Mouse (Mus musculus) left cerebral cortex, postnatal 10 days (tissue): ENCODE measurements around the gene Kbtbd12. TPM values are rescaled to one million over a fixed set of nuclear protein-coding genes. Genes with fewer than 3 reads are reported as not detected.

Experiments used
- DNase-seq, 2 experiments: peaks; one replicate each; pipeline ENCODE4 v3.0.0; 2021 to 2022; ENCODE audit warnings: low spot score in 2 of 2, mixed read lengths in 1 of 2; ENCODE audit errors: extremely low spot score in 1 of 2
- intact Hi-C: fragments of 180-260 bp; cut with DNase I; formaldehyde crosslinking; loops from one replicate; pipeline ENCODE4 v1.15.1; 2025
- total RNA-seq, 2 experiments: library from RNA; stranded (reverse); gene quantifications; 2 replicates each; pipeline ENCODE4 v1.2.3; 2021

Kbtbd12 gene
- total RNA-seq, 2 experiments from 2014 or later, result 0.20 to 0.56 TPM

DNA sequence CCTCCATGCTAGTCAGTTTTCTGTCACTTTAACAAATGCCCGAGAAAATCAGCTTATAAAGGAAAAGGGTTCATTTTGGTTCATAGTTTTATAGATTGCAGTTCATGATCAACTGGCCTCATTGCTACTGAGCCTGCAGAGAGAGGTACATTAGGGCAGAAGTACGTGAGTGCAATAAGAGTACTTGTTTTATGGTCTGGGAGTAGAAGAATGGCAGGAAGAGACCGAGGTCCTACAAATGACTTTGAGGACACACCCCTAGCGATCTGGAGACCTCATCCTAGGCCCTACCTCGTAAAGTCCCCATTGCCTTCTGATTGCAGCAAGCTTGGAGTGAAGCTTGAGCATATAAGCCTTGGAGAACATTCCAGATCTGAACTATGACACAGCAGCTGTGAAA is 7.2 kb downstream of the Kbtbd12 start:
- no peak for DNase-seq
- intact Hi-C loops, result no loop called here

DNA sequence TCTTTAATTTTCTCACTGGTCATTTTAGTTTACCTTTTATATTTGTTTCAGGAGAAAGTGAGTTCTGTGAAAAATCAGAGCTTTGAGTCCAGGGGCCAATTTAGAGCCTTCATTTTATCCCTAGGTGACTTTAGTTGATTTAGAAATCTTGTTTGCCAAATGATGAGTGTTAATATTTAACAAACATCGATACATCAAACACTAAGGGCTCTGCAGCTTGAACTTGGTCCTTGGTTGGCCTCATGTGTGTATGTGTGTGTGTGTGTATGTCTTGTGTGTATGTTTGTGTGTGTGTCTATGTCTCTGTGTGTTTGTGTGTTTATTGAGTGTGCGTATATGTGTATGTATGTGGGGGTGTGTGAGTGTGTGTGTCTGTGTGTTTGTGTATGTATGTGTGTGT is 7.9 kb downstream of the Kbtbd12 start:
- no peak for DNase-seq
- intact Hi-C loops, result no loop called here

DNA sequence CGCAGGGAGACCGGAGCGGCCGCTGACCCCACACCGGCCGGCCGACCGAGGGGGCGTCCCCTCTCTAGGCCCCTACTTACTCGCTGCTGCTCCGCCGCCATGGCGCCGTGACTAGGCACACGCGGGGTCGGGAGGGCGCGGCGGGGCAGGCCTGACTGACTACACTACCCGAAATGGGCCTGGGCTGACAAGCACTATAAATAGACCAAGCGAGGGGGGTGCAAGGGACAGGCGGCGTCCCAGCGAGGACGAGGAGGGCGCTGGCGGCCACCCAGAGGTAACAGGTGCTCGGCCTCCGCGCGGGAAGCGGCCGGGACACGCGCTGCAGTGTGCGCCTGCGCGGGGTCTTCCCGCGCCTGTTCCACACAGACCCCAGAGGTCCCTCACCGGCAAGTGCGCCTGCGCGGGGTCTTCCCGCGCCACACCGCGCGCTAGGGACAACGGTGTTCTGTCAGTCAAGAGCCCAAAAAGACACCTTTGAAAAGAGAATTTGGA is 10.4 kb downstream of the Kbtbd12 start:
- intact Hi-C loops, result no loop called here
- DNase-seq, result peak; percentile 60 to 79

DNA sequence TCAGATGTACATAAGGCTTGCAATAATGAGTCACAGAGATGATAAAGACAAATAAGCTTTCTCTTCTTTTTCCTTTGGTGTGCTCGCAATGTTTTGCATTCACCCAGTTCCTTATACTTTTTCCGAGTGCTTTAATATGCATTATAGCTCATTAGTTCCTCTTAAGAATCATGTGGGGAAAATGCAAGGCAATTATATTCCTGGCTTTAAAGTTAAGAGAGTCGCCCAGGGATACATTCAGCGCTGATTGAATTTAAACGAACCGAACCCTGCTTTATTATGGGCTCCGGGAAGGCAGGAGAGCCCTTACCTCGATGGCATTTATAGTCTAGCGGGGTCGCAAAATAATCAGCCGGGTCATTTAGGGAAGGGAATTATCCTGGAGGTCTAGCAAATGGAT is 10.8 kb downstream of the Kbtbd12 start:
- DNase-seq, result no peak
- intact Hi-C loops, result no loop called here

DNA sequence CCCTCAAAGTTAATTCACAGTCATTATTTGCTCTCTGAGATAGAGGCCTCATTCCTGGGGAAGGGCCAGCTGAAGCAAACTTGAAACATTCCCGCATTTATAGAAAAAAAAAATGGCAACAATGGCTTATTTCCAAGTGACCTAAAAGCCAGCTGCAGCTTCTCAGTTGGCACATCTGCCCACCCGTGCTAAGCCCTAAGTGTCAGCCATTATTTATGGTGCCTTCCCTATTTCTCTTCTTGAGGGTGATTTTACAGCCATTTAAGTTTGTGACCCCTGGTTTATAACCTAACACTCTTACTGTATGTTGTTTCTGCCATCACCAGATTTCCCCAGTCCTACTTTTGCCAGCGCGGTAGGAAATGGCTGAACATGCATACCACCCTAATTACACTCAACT is 11.3 kb downstream of the Kbtbd12 start:
- intact Hi-C loops, result no loop called here
- DNase-seq, result no peak

DNA sequence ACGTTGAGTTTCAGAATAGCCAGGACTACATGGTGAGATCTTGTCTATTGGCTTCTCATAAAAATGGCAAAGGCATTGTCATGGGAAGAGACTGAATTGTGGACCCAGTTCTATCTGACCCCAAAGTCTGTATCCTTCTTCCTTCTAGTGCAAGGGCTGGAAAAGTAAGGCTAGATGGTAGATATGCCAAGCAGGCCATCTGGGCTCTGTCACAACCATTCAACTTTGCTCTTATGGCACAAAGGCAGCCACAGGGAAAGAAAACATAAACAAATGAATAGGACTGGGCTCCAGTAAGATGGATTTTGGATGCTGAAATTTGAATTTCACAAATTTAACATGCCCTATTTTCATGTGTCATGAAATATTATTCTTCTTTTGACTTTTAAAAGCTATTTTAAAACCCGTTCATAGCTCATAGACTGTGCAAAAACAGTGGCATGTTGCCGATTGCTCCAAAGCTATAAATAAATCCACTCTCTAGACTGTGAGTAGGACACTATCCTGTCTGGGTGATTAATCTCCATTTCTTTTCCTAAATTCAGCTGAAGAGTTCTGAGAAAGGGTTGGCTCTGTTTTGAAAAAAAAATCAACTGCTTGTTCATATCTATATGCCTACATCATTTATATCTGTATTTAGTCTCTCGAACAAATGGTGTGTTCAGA is 15.8 kb downstream of the Kbtbd12 start:
- intact Hi-C loops, result no loop called here
- DNase-seq, result no peak

DNA sequence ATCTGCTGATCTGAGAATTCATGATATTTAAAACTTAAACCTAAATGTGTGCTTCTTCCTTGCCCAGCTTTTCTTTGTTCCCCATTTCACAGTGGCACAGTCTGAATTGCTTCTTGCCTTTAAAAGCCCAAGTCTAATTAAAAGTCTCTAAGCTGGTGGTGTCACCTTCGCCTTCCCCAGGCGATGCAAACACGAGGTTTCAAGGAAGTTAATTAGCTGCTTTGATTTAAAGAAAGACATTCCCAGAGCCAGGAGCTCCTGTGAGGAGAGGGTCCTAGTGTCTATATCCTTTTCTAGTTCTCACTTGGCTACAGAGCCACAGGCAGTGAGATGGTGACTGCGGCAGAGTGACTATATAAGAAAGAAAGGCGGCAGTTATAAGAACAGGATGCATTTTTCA is 18.2 kb downstream of the Kbtbd12 start:
- intact Hi-C loops, result no loop called here
- no peak for DNase-seq

DNA sequence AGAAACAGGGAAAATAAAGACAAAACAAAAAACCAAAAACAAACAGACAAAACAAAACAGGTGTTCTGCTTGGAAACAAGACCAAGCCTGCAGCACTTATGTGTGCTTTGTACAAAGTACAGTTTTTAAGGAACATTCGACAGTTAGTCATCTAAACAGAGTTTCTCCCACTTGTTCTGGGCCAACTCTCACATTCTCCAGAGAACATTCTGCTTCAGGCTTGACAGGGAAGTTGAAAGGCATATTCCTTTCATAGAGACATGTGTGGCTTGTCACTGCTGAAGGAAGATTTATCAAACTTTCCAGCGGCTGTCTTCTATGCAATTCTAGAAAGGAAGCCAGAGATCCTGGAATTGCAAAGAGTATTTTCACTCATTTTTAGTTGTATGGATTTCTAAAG is 22.4 kb downstream of the Kbtbd12 start:
- no peak for DNase-seq
- intact Hi-C loops, result no loop called here

DNA sequence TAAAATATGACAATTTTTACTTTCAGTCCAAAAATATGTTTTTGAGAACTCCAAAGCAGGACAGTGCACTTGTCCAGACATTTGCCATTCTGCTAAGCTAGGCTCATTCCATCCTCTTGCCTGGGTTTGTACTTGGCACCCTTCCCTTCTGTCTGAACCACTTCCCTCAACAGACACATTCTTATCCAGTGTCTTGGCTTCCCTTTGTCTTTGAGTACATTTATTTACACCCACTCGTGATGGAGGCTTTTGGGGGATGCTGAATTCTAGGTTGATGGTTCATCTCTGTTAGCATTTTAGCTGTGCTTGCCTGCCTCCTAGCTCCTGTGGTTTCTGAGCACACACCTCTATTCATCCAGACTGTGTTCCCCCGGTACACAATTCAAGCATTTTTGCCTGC is 31.3 kb downstream of the Kbtbd12 start:
- intact Hi-C loops, result no loop called here
- no peak for DNase-seq

DNA sequence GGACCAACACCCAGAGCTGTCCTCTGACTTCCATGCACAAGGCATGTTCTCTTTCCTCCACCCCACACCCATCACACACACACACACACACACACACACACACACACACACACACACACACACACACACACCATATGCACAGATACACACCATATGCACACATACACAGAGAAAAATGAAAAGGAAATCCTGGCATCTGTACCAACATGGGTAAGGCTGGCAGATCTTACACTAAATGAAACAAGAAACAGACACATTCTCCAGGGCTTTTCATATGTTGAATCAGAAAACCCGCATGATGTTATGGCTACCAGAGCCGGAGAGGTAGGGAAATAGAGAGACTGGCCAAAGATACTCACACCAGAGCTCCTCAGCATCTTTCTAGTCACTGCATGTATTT is 32.0 kb downstream of the Kbtbd12 start:
- intact Hi-C loops, result no loop called here
- no peak for DNase-seq

DNA sequence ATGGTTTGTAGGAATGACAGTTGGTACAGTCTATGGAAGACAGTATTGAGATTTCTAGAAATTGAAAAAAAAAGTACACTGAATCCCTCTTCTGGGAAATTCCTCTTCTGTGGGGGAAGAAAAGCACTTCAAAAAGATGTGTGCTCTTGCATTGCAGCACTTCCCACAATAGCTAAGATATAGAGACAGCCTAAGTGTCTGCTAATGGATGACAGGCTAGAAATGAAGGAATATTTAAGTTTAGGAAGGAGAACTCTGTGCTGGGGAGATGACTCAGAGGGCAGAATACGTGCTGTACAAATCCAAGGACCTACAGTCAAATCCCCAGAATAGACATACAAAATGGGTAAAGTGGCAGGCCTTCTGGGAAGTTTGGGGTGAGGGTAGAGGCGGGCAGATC is 32.5 kb downstream of the Kbtbd12 start:
- no peak for DNase-seq
- intact Hi-C loops, result no loop called here

DNA sequence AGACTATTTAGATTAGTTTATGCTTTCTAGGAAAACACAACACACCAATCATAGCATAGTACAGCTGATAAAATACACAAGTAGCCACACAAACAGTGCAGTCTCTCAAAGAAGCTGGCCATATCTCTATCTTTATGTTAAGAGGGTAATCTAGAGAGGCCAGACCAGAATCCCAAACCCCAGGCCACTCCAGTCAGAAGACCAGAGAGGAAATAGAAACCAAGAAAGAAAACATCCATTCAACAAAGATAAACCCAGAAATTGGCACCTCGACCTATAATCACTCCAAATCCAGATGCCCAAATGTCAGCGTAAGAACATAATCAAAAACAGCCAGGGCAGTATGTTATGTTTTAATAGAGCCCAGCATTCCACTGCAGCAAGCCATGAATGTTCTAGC is 41.6 kb downstream of the Kbtbd12 start:
- intact Hi-C loops, result no loop called here
- DNase-seq, result no peak

DNA sequence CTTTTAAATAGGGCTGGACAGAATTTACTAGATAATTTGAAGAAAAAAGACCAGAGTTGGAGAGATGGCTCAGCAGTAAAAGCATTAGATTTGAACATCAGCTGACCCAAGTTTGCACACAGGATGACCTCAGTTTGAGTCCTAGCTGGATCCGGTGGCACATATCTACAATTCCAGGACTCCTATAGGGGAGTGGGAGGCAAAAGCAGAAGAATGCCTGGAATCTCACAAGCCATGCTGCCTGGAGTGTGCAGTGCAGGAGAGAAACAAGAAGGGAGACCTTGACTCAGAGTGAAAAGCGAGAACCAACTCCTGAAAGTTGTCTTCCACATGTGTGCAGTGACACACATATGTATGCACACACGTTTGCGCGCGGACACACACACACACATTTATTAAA is 45.4 kb downstream of the Kbtbd12 start:
- intact Hi-C loops, result no loop called here

DNA sequence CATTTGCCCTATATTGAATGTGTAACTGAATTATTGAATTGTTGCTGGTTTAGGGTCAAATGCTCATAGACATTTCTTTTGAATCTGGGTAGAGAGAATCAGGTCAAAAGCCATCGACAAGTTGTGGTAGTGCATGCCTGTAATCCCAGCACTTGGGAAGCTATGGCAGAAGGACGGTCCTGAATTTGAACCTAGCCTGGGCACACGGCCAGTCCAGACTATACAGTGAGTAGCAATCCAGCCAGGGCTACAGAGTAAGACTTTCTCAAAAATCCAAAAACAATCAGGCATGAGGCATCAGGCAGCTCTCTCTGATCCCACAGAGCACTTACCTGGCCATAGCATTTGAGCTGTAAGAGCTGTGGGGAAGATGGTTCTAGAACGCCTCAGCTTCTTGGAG is 47.5 kb downstream of the Kbtbd12 start:
- intact Hi-C loops, result no loop called here
- no peak for DNase-seq

More for the DNA sequence above, 45.4 kb downstream of the Kbtbd12 start:
- no peak for DNase-seq

DNA sequence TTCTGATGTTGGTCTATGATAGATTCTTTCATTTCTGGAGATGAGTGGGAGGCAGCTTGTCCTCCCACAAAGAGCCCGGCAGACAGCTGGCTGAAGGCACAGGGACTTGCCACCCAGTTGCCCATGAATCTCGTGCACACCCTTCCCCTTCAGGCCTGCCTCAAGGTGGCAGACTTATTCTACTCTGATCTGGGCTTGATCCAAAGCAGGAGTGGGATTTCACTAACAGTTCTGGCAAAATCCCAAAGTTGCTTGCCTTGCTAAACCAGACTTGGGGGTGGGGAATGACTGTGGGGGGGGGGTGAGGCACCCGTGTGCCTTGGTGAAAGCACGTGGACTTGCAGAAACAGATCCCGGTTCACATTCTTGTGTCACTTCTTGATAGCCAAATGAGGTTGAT is 48.2 kb downstream of the Kbtbd12 start:
- intact Hi-C loops, result loop anchor here (5.0 kb wide), 1 partner anchor 238 kb away; no protein-coding TSS in a partner anchor
- DNase-seq, result peak; percentile 27 to 54

DNA sequence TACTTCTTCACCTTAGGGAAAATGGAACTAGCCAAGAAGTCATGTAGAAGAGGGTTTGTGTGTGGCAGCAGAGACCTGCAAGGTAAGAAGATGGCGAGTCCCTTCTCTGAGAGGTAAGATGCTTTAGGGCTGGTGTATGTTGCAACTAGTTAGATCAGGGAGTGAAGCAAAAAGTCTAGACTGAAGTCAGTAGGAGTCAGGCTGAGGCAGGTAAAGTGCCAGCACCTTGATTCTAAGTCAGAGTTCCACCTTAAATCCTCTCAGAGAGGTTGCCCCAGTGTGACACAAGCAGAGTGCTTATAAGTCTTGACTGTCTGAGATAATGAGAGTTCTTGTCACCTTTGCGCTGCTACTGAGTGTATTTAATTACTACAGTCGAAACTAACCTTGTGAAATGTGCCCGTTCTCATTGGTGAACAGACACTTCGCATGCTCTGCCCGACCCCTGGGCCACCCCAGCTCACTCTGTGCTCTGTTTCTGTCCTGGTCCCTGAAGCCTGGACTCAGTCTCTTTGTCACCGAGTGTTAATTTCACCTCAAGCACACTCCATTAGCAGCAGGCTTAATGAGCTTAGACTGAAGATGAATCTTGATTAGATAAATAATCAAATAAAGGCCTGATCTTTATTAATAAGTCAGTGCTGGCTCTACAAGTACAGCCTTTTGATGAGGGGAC is 49.0 kb downstream of the Kbtbd12 start:
- DNase-seq, result no peak
- intact Hi-C loops, result loop anchor here (5.0 kb wide), 1 partner anchor 239 kb away; no protein-coding TSS in a partner anchor

DNA sequence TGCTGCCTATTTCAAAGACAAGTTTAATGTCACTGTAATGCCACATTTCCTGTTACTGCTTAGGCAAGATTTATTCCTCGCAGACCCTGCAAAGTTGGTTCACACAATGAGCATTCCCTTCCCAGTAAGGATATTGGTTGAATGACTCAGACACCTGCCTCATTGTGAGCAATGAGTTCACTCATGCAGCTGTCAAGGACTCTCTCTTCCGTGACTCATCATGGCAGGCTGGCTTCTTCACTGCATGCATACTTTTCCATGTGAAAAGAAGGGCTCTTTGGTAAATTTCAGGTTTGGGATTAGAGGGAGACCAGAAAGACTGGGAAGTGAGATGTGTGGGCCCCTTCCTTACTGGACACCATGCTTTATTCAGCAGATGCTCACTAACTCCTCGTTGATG is 50.7 kb downstream of the Kbtbd12 start:
- intact Hi-C loops, result loop anchor here (5.0 kb wide), 1 partner anchor 240 kb away; no protein-coding TSS in a partner anchor

DNA sequence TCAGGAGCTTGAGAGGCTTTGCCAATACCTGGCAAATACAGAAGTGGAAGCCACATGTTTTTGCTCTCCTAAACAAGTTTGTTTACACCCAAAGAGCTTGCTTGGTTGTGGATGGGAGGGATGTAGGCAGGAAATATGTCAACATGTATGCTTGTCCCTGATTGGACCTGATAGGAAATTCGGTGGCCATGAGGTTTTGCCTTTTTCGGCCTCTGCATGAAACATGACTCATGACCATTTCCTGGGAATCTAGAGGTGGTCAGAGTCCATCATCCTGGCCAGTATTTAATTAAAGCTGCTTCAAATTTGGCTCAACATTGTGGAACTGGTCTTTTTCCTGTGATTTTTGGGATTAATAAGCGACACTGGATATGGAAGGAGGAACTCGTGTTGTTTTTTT is 53.8 kb downstream of the Kbtbd12 start:
- intact Hi-C loops, result no loop called here
- DNase-seq, result no peak

More for the DNA sequence above, 50.7 kb downstream of the Kbtbd12 start:
- DNase-seq, result no peak

DNA sequence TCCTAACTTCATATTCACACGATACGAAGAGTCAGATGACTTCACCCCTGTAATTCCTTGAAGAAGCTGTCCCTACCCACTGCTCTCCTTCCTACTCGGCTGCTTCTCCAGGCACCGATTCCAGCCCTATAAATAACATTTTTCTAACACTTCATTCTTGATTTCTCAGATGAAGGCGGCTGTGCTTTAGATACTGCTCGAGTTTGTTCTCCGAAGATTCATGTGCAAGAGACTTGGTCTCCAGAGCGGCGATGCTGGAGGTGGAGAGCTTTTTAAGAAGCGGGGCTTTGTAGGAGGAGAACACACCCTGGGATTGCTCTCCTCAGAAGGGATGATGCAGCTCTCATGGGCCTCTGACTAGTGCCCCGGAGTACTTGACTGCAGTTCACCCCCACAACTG is 61.3 kb downstream of the Kbtbd12 start:
- peak in 1 of 2 experiments; percentile 52 for DNase-seq
- intact Hi-C loops, result no loop called here

DNA sequence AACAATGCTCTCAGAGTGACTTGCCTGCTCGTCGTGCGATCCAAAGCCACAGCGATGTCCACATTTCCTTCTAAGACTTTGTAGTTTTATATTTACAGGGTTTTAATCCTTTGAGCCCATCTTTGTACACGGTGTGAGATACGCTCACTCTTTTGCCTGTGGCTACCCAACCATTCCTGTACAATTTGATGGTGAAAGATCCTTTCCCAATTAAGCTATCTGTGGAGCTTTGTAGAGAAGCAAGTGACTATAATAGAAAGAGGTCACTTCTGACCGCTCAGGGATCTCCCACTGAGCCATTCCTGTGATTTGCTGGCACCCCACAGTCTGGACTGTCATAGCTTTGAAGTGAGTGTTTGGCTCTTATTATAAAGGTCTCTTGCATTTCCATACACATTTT is 71.1 kb downstream of the Kbtbd12 start:
- no peak for DNase-seq
- intact Hi-C loops, result no loop called here
